Mouse (Mus musculus): ENCODE measurements around the gene Bcl2l14.

- TF ChIP-seq CTCF (conservative IDR thresholded peaks at IDR 0.05; ENCODE audit: low read length) (no peak), NANOG (IDR thresholded peaks at IDR 0.05; ENCODE audit: borderline replicate concordance, low read length) (no peak)
Measured at GRCm38 (mm10) chr6:134479481-134479880, 83.4 kb downstream of the Bcl2l14 start.
